Mouse (Mus musculus): ENCODE measurements around the gene Csf3. TPM values are rescaled to one million over a fixed set of nuclear protein-coding genes. Genes with fewer than 3 reads are reported as not detected.
A peak's percentile ranks its signal among the peaks of the same experiment; 100 is the strongest.

Csf3 gene
- total and polyA plus RNA-seq, 3 experiments: 0.18 TPM; not detected in 2

DNA sequence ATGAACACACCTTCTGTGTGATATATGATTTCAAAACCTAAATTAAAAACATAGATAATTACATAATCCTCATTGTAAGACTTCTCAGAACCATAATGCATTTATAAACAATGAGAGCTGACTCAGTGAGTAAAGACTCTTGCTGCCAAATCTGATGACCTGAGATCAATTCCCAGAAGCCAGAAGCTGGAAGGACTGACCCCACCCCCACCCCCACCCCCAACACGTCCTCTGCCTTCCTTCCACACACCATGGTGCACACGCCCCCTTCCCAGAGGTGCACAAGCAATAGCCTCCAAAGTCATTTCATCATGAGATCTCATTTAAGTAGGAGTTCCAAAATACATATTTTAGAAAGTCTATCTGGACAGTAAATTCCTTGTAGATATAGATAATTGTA lies 19.7 kb downstream of the Csf3 start:
- Histone ChIP-seq H3K36me3 (ENCODE audit: control insufficient read depth in 1 of 2, insufficient read depth in 2 of 2, low read length in 2 of 2) (no peaks in the 10 kb centered on the region), H3K27ac (ENCODE audit: control insufficient read depth, low read depth, low read length) (no peak overlapping the region)

GRCm38 (mm10) chr11:98721458-98722226 lies 20.6 kb downstream of the Csf3 start:
- DNase-seq (ENCODE audit: low read depth, low spot score): no peak
- H3K9me3 ChIP-seq (replicated peaks; ENCODE audit: insufficient read depth, low read length): no peaks in the 10 kb centered on the region
- H3K36me3 ChIP-seq (ENCODE audit: control insufficient read depth in 1 of 2, insufficient read depth in 2 of 2, low read length in 2 of 2): no peaks in the 10 kb centered on the region
- H3K4me1 ChIP-seq (ENCODE audit: control insufficient read depth in 1 of 2, insufficient read depth in 2 of 2, low read length in 2 of 2): no peaks in the 10 kb centered on the region
- no peak overlapping the region for H3K9ac ChIP-seq (ENCODE audit: control insufficient read depth, low read depth, low read length, poor library complexity, severe bottlenecking)
- H3K4me3 ChIP-seq (ENCODE audit: control insufficient read depth in 1 of 2, insufficient read depth in 1 of 2, low read depth in 2 of 2, low read length in 2 of 2): no peak overlapping the region
- no peaks in the 10 kb centered on the region for H3K79me2 ChIP-seq (ENCODE audit: control insufficient read depth, insufficient read depth, low read length, poor library complexity)
- H3K27ac ChIP-seq (ENCODE audit: control insufficient read depth, low read depth, low read length): no peak overlapping the region
- no peaks in the 10 kb centered on the region for H3K27me3 ChIP-seq (ENCODE audit: control insufficient read depth in 1 of 2, insufficient read depth in 2 of 2, low read length in 2 of 2)
- TF ChIP-seq RAD21 (IDR thresholded peaks at IDR 0.05; ENCODE audit: low read depth, low read length) (no peak), SMC3 (IDR thresholded peaks at IDR 0.05; ENCODE audit: low read depth, low read length) (0 out of 2 replicates have a peak, but pooled peaks have one; percentile 17), ZNF384 (IDR thresholded peaks at IDR 0.05; ENCODE audit: low read depth, low read length) (no peak), POLR2AphosphoS5 (IDR thresholded peaks at IDR 0.05; ENCODE audit: borderline replicate concordance, low read depth, low read length) (no peak), HCFC1 (IDR thresholded peaks at IDR 0.05; ENCODE audit: low read depth, low read length) (no peak), MAFK (IDR thresholded peaks at IDR 0.05; ENCODE audit: borderline replicate concordance, low read depth, low read length) (no peak), NRF1 (IDR thresholded peaks at IDR 0.05; ENCODE audit: insufficient read depth, low read depth, low read length, poor library complexity, severe bottlenecking) (no peak), ZMIZ1 (IDR thresholded peaks at IDR 0.05; ENCODE audit: low read depth, low read length) (no peak), POLR2A (IDR thresholded peaks at IDR 0.05; ENCODE audit: control insufficient read depth in 1 of 2, insufficient read depth in 1 of 2, low read depth in 1 of 2, low read length in 2 of 2, poor library complexity in 1 of 2) (no peak), ELF1 (IDR thresholded peaks at IDR 0.05; ENCODE audit: low read depth, low read length) (no peak), ZKSCAN1 (IDR thresholded peaks at IDR 0.05; ENCODE audit: low read depth, low read length) (no peak), CTCF (IDR thresholded peaks at IDR 0.05 in 2 of 3, conservative IDR thresholded peaks at IDR 0.05 in 1 of 3; ENCODE audit: control insufficient read depth in 1 of 3, insufficient read depth in 1 of 3, low read depth in 2 of 3, low read length in 3 of 3, poor library complexity in 1 of 3, severe bottlenecking in 1 of 3) (peak in 2 of 3 experiments; percentile 3 to 41; a peak in 2 of 6 replicates), GABPA (IDR thresholded peaks at IDR 0.05; ENCODE audit: low read depth, low read length) (no peak)

More for the DNA sequence above, 19.7 kb downstream of the Csf3 start:
- H3K9me3 ChIP-seq (replicated peaks; ENCODE audit: insufficient read depth, low read length): no peaks in the 10 kb centered on the region
- H3K4me1 ChIP-seq (ENCODE audit: control insufficient read depth in 1 of 2, insufficient read depth in 2 of 2, low read length in 2 of 2): no peaks in the 10 kb centered on the region
- H3K79me2 ChIP-seq (ENCODE audit: control insufficient read depth, insufficient read depth, low read length, poor library complexity): no peaks in the 10 kb centered on the region
- H3K9ac ChIP-seq (ENCODE audit: control insufficient read depth, low read depth, low read length, poor library complexity, severe bottlenecking): no peak overlapping the region
- no peaks in the 10 kb centered on the region for H3K27me3 ChIP-seq (ENCODE audit: control insufficient read depth in 1 of 2, insufficient read depth in 2 of 2, low read length in 2 of 2)
- no peak for TF ChIP-seq UBTF (IDR thresholded peaks at IDR 0.05; ENCODE audit: borderline replicate concordance, insufficient read depth, low read depth, low read length)
- TF ChIP-seq GABPA (IDR thresholded peaks at IDR 0.05; ENCODE audit: low read depth, low read length): no peak
- TF ChIP-seq MYC (IDR thresholded peaks at IDR 0.05; ENCODE audit: low read depth, low read length): no peak
- TF ChIP-seq MAX (IDR thresholded peaks at IDR 0.05; ENCODE audit: low read length): no peak
- no peak overlapping the region for H3K4me3 ChIP-seq (ENCODE audit: control insufficient read depth in 1 of 2, insufficient read depth in 1 of 2, low read depth in 2 of 2, low read length in 2 of 2)
- no peak for DNase-seq (ENCODE audit: low read depth, low spot score)

Measured in MEL (cell line).